Mouse (Mus musculus) 3T3-L1 (cell line): Measurements from ENCODE around the gene Hoxb7.

ENCODE experiments used
- DNase-seq: peaks from one replicate; pipeline ENCODE4 v3.0.0-alpha.2; 2015; ENCODE audit warnings: low read depth, low spot score

Gene Hoxb7

GRCm38 (mm10) chr11:96284774-96285734 lies 1.4 kb upstream of the Hoxb7 start:
- peak; percentile 29 for DNase-seq

- no peak for DNase-seq
Measured at GRCm38 (mm10) chr11:96286739-96287385, 439 bp downstream of the Hoxb7 start.

- DNase-seq = no peak
Measured at GRCm38 (mm10) chr11:96287411-96287810, 988 bp downstream of the Hoxb7 start.

GRCm38 (mm10) chr11:96288455-96289221 lies 2.2 kb downstream of the Hoxb7 start:
- no peak for DNase-seq

GRCm38 (mm10) chr11:96289293-96289692 lies 2.9 kb downstream of the Hoxb7 start:
- no peak for DNase-seq

GRCm38 (mm10) chr11:96289837-96290236 lies 3.4 kb downstream of the Hoxb7 start:
- no peak for DNase-seq

GRCm38 (mm10) chr11:96290705-96291355 lies 4.4 kb downstream of the Hoxb7 start:
- no peak for DNase-seq

- DNase-seq = peak; percentile 68
Measured at GRCm38 (mm10) chr11:96291681-96292564, 5.5 kb downstream of the Hoxb7 start, which contains the start of gene Hoxb6. Hoxb6 (plus strand) TSS chr11:96292476.

GRCm38 (mm10) chr11:96292565-96293301 lies 6.3 kb downstream of the Hoxb7 start:
- peak; percentile 40 for DNase-seq

- DNase-seq = no peak
Measured at GRCm38 (mm10) chr11:96293302-96293921, 7.0 kb downstream of the Hoxb7 start.

GRCm38 (mm10) chr11:96294245-96295091 lies 8.0 kb downstream of the Hoxb7 start:
- DNase-seq = peak; percentile 90

GRCm38 (mm10) chr11:96295092-96295835 lies 8.8 kb downstream of the Hoxb7 start:
- DNase-seq = peak; percentile 47

GRCm38 (mm10) chr11:96296997-96297396 lies 10.6 kb downstream of the Hoxb7 start:
- no peak for DNase-seq

- no peak for DNase-seq
Measured at GRCm38 (mm10) chr11:96297428-96297827, 11.0 kb downstream of the Hoxb7 start.

GRCm38 (mm10) chr11:96297968-96298635 lies 11.7 kb downstream of the Hoxb7 start:
- no peak for DNase-seq

GRCm38 (mm10) chr11:96298895-96299667 lies 12.7 kb downstream of the Hoxb7 start:
- DNase-seq = no peak
